Mouse (Mus musculus) CH12.LX (cell line): Measurements from ENCODE around the gene Hist1h1b. TPM values are rescaled to one million over a fixed set of nuclear protein-coding genes. Genes with fewer than 3 reads are reported as not detected.
A peak's percentile ranks its signal among the peaks of the same experiment; 100 is the strongest.

Source experiments
- DNase-seq: peaks from one replicate; pipeline ENCODE4 v3.0.0-alpha.2; 2013; ENCODE audit errors: extremely low read depth
- H3K27ac ChIP-seq: 2 replicates; pipeline ENCODE4 v1.5.1; 2012; ENCODE audit warnings: low read depth, mild to moderate bottlenecking, control low read depth, moderate library complexity; ENCODE audit not compliant: insufficient read depth
- H3K27me3 ChIP-seq: replicated peaks from 2 replicates; pipeline ENCODE3; 2012; ENCODE audit warnings: inconsistent platforms
- H3K36me3 ChIP-seq, 2 experiments: replicated peaks in 1 of 2; 2 replicates each; pipeline versions ENCODE3 to v1.6.1; 2012; ENCODE audit warnings: inconsistent platforms in 1 of 2, low read length in 1 of 2, mild to moderate bottlenecking in 1 of 2, mixed read lengths in 1 of 2, moderate library complexity in 1 of 2; ENCODE audit not compliant: control insufficient read depth in 1 of 2, insufficient read depth in 1 of 2
- H3K4me1 ChIP-seq, 2 experiments: 2 replicates each; pipeline ENCODE4 v1.6.1; 2012; ENCODE audit warnings: inconsistent platforms in 1 of 2, moderate library complexity in 1 of 2; ENCODE audit not compliant: insufficient read depth in 2 of 2, control insufficient read depth in 1 of 2
- H3K4me2 ChIP-seq: 2 replicates; pipeline ENCODE4 v1.6.1; 2012; ENCODE audit warnings: low read depth, mild to moderate bottlenecking, control low read depth; ENCODE audit not compliant: poor library complexity, insufficient read depth, severe bottlenecking
- H3K4me3 ChIP-seq, 3 experiments: fragments of 150-350 bp in 1 of 3; sonication (generic) in 1 of 3; replicated peaks in 1 of 3; 2 replicates each; pipeline versions ENCODE3 to v1.5.1; 2011 to 2012; ENCODE audit warnings: low read depth in 2 of 3, low read length in 2 of 3, mild to moderate bottlenecking in 2 of 3, moderate library complexity in 2 of 3, control low read depth in 1 of 3, improper control_type of control experiment in 1 of 3, inconsistent platforms in 1 of 3, mixed read lengths in 1 of 3; ENCODE audit not compliant: poor library complexity in 1 of 3
- H3K79me2 ChIP-seq: replicated peaks from 2 replicates; pipeline ENCODE4 v1.6.1; 2012; ENCODE audit warnings: mild to moderate bottlenecking, moderate library complexity; ENCODE audit not compliant: control insufficient read depth, poor library complexity, insufficient read depth, severe bottlenecking; ENCODE audit errors: extremely low read depth
- H3K9ac ChIP-seq: 2 replicates; pipeline ENCODE4 v1.6.1; 2012; ENCODE audit warnings: low read depth, mild to moderate bottlenecking, control low read depth, moderate library complexity; ENCODE audit not compliant: insufficient read depth
- H3K9me3 ChIP-seq: replicated peaks from 2 replicates; pipeline ENCODE3; 2012; ENCODE audit warnings: low read length, inconsistent platforms, mixed read lengths
- BHLHE40 ChIP-seq: IDR thresholded peaks from 2 replicates; pipeline ENCODE4 v1.6.1; 2011; ENCODE audit warnings: mild to moderate bottlenecking, low read depth, low read length, improper control_type of control experiment
- CHD1 ChIP-seq: IDR thresholded peaks from 2 replicates; pipeline ENCODE4 v1.6.1; 2012; ENCODE audit warnings: low read depth, low read length, improper control_type of control experiment, inconsistent platforms
- CHD2 ChIP-seq: IDR thresholded peaks from 2 replicates; pipeline ENCODE4 v1.6.1; 2011; ENCODE audit warnings: low read length, improper control_type of control experiment
- CTCF ChIP-seq, 2 experiments: IDR thresholded peaks in 1 of 2; conservative IDR thresholded peaks in 1 of 2; 2 replicates each; pipeline ENCODE4 v1.5.1; 2011 to 2012; ENCODE audit warnings: low read depth in 2 of 2, low read length in 2 of 2, improper control_type of control experiment in 1 of 2, inconsistent platforms in 1 of 2, mild to moderate bottlenecking in 1 of 2, moderate library complexity in 1 of 2
- ELF1 ChIP-seq: IDR thresholded peaks from 2 replicates; pipeline ENCODE4 v1.6.1; 2014; ENCODE audit warnings: low read depth, mild to moderate bottlenecking, inconsistent platforms, low read length, improper control_type of control experiment
- GABPA ChIP-seq: IDR thresholded peaks from 2 replicates; pipeline ENCODE4 v1.6.1; 2012; ENCODE audit warnings: low read depth, low read length, improper control_type of control experiment, inconsistent platforms; ENCODE audit not compliant: insufficient replicate concordance
- HCFC1 ChIP-seq: IDR thresholded peaks from 2 replicates; pipeline ENCODE4 v1.6.1; 2012; ENCODE audit warnings: low read depth, mild to moderate bottlenecking, inconsistent platforms, low read length, improper control_type of control experiment
- IRF4 ChIP-seq: IDR thresholded peaks from 2 replicates; pipeline ENCODE4 v1.6.1; 2014; ENCODE audit warnings: low read depth, mild to moderate bottlenecking, inconsistent platforms, low read length, improper control_type of control experiment
- JUN ChIP-seq: IDR thresholded peaks from 2 replicates; pipeline ENCODE4 v1.6.1; 2011; ENCODE audit warnings: low read depth, mild to moderate bottlenecking, low read length, improper control_type of control experiment, moderate library complexity; ENCODE audit not compliant: insufficient read depth
- KAT2A ChIP-seq: IDR thresholded peaks from 2 replicates; pipeline ENCODE4 v1.6.1; 2012; ENCODE audit warnings: low read length, improper control_type of control experiment, inconsistent platforms; ENCODE audit not compliant: insufficient replicate concordance
- MAFK ChIP-seq: IDR thresholded peaks from 2 replicates; pipeline ENCODE4 v1.6.1; 2011; ENCODE audit warnings: low read length, improper control_type of control experiment; ENCODE audit not compliant: insufficient replicate concordance
- MEF2A ChIP-seq: IDR thresholded peaks from 2 replicates; pipeline ENCODE4 v1.6.1; 2014; ENCODE audit warnings: low read depth, mild to moderate bottlenecking, inconsistent platforms, low read length, improper control_type of control experiment, borderline replicate concordance
- MXI1 ChIP-seq: IDR thresholded peaks from 2 replicates; pipeline ENCODE4 v1.6.1; 2011; ENCODE audit warnings: mild to moderate bottlenecking, low read depth, low read length, improper control_type of control experiment
- NRF1 ChIP-seq: IDR thresholded peaks from 2 replicates; pipeline ENCODE4 v1.6.1; 2014; ENCODE audit warnings: low read depth, mild to moderate bottlenecking, inconsistent platforms, low read length, improper control_type of control experiment, moderate library complexity
- PAX5 ChIP-seq: IDR thresholded peaks from 2 replicates; pipeline ENCODE4 v1.6.1; 2012; ENCODE audit warnings: low read length, inconsistent platforms, mixed read lengths
- RCOR1 ChIP-seq: conservative IDR thresholded peaks from 2 replicates; pipeline ENCODE4 v1.6.1; 2012; ENCODE audit warnings: low read depth, mild to moderate bottlenecking, inconsistent platforms, low read length, improper control_type of control experiment
- TBP ChIP-seq: conservative IDR thresholded peaks from 2 replicates; pipeline ENCODE4 v1.6.1; 2011; ENCODE audit warnings: low read depth, low read length, improper control_type of control experiment
- TCF12 ChIP-seq: IDR thresholded peaks from 2 replicates; pipeline ENCODE4 v1.6.1; 2014; ENCODE audit warnings: low read depth, mild to moderate bottlenecking, inconsistent platforms, low read length, improper control_type of control experiment
- UBTF ChIP-seq: IDR thresholded peaks from 2 replicates; pipeline ENCODE4 v1.6.1; 2012; ENCODE audit warnings: low read depth, mild to moderate bottlenecking, inconsistent platforms, low read length, improper control_type of control experiment, moderate library complexity
- ZC3H11A ChIP-seq: IDR thresholded peaks from 2 replicates; pipeline ENCODE4 v1.6.1; 2012; ENCODE audit warnings: low read depth, mild to moderate bottlenecking, inconsistent platforms, low read length, improper control_type of control experiment
- ZKSCAN1 ChIP-seq: IDR thresholded peaks from 2 replicates; pipeline ENCODE4 v1.6.1; 2012; ENCODE audit warnings: low read depth, inconsistent platforms, low read length, improper control_type of control experiment, borderline replicate concordance
- ZMIZ1 ChIP-seq: IDR thresholded peaks from 2 replicates; pipeline ENCODE4 v1.6.1; 2012; ENCODE audit warnings: low read depth, mild to moderate bottlenecking, inconsistent platforms, low read length, improper control_type of control experiment
- ZNF384 ChIP-seq: IDR thresholded peaks from 2 replicates; pipeline ENCODE4 v1.6.1; 2012; ENCODE audit warnings: low read depth, low read length, improper control_type of control experiment, inconsistent platforms
- dilution Hi-C: fragments of 300-500 bp; cut with MboI; formaldehyde crosslinking; loops from 2 replicates; pipeline ENCODE4 v1.14.3; 2020; ENCODE audit warnings: low sequenced_read_pairs; ENCODE audit not compliant: extremely low pct_unique_long_range_greater_than_20kb, extremely low pct_ligation_motif_present
- in situ Hi-C: fragments of 300-500 bp; cut with MboI; formaldehyde crosslinking; loops from 3 replicates; pipeline ENCODE4 v1.14.3; 2019; ENCODE audit warnings: low sequenced_read_pairs, low pct_ligation_motif_present, low pct_unique_long_range_greater_than_20kb, mixed read lengths
- polyA plus RNA-seq: library from polyadenylated mRNA; unstranded; fragments of >175 nt; gene quantifications from 2 replicates; pipeline ENCODE4 v1.2.1, GENCODE M21; 2012; ENCODE audit warnings: low read depth; ENCODE audit not compliant: insufficient read length
- total RNA-seq, 2 experiments: library from RNA; depleted of rRNA; stranded (reverse); fragments of 300-350 nt in 1 of 2; fragments of >200 nt in 1 of 2; gene quantifications; 2 replicates each; pipeline ENCODE4 v1.2.3; 2012 to 2014

Gene Hist1h1b
- total and polyA plus RNA-seq, 3 experiments, result 1.9 to 1,032 (median 16.6) TPM

GRCm38 (mm10) chr13:21752356-21752755, 28.1 kb downstream of the Hist1h1b start:
- Histone ChIP-seq H3K4me3 (peak overlapping the region in 1 of 3 experiments; percentile 3), H3K79me2 (no peaks in the 10 kb centered on the region), H3K9ac (peak overlapping the region; percentile 92), H3K9me3 (no peaks in the 10 kb centered on the region), H3K27me3 (no peaks in the 10 kb centered on the region), H3K27ac (peak overlapping the region; percentile 85), H3K36me3 (no peaks in the 10 kb centered on the region), H3K4me2 (peak overlapping the region; percentile 82; the same call in 1 of the 2 replicates), H3K4me1 (peaks cover 0 to 26% of the 10 kb centered on the region in 2 experiments; a peak in 2 of 4 replicates)
- TF ChIP-seq TBP (0 out of 2 replicates have a peak, but pooled peaks have one; percentile 11), UBTF (no peak)
- DNase-seq, result peak; percentile 51
- in situ Hi-C loops, result no loop called here
- dilution Hi-C loops, result no loop called here

- dilution Hi-C loops (no loop called here), in situ Hi-C loops (no loop called here)
- no peak overlapping the region for H3K4me3 ChIP-seq
- H3K27me3 ChIP-seq, result no peaks in the 10 kb centered on the region
- peak overlapping the region; percentile 92 for H3K9ac ChIP-seq
- peak; percentile 57 for DNase-seq
- H3K4me2 ChIP-seq, result peak overlapping the region; percentile 82; the same call in 1 of the 2 replicates
- H3K36me3 ChIP-seq, result no peaks in the 10 kb centered on the region
- TF ChIP-seq JUN, result no peak
- TF ChIP-seq MEF2A, result peak; percentile 42; the same call in 1 of the 2 replicates
- TF ChIP-seq GABPA, result no peak
- TF ChIP-seq ZKSCAN1, result no peak
- no peak for TF ChIP-seq ZNF384
- no peak for TF ChIP-seq CTCF (conservative IDR thresholded peaks at IDR 0.05 in 1 of 2, IDR thresholded peaks at IDR 0.05 in 1 of 2; ENCODE audit: low read depth in 2 of 2, low read length in 2 of 2)
- TF ChIP-seq CHD2, result no peak
- H3K9me3 ChIP-seq, result no peaks in the 10 kb centered on the region
- H3K4me1 ChIP-seq, result peaks cover 0 to 26% of the 10 kb centered on the region in 2 experiments; a peak in 2 of 4 replicates
- H3K79me2 ChIP-seq, result no peaks in the 10 kb centered on the region
- H3K27ac ChIP-seq, result peak overlapping the region; percentile 85
Measured at GRCm38 (mm10) chr13:21751827-21752226, 28.6 kb downstream of the Hist1h1b start.

- no peak for TF ChIP-seq NRF1
- no peak for TF ChIP-seq TCF12
- TF ChIP-seq BHLHE40, result no peak
- TF ChIP-seq UBTF, result no peak
- TF ChIP-seq CHD1, result no peak
- TF ChIP-seq KAT2A, result no peak
- no peak for TF ChIP-seq HCFC1
- no peak for TF ChIP-seq IRF4
- TF ChIP-seq ZC3H11A, result no peak
- TF ChIP-seq ELF1, result no peak
- no peak for TF ChIP-seq MAFK
- TF ChIP-seq RCOR1, result no peak
- TF ChIP-seq ZMIZ1, result no peak
- TF ChIP-seq MXI1, result no peak
- TF ChIP-seq CHD2, result no peak
- TF ChIP-seq ZNF384, result no peak
- TF ChIP-seq PAX5, result no peak
- TF ChIP-seq, all 38 proteins: peak for 0
- no peaks in the 10 kb centered on the region for H3K9me3 ChIP-seq
- H3K36me3 ChIP-seq, result no peaks in the 10 kb centered on the region
- no peak overlapping the region for H3K4me3 ChIP-seq
- no peaks in the 10 kb centered on the region for H3K27me3 ChIP-seq
- peak; percentile 33 for DNase-seq
- 0 out of 2 replicates have a peak overlapping the region, but pooled peaks have one; percentile 82 for H3K4me2 ChIP-seq
- H3K4me1 ChIP-seq, result peaks cover 0 to 26% of the 10 kb centered on the region in 2 experiments; a peak in 2 of 4 replicates
- dilution Hi-C loops (no loop called here), in situ Hi-C loops (no loop called here)
- H3K27ac ChIP-seq, result peak overlapping the region; percentile 85; the same call in 1 of the 2 replicates
- no peaks in the 10 kb centered on the region for H3K79me2 ChIP-seq
- peak overlapping the region; percentile 92 for H3K9ac ChIP-seq
Measured at GRCm38 (mm10) chr13:21751417-21751816, 29.0 kb downstream of the Hist1h1b start.
